Mouse (Mus musculus): Measurements from ENCODE around the gene Arhgdib. TPM values are rescaled to one million over a fixed set of nuclear protein-coding genes. Genes with fewer than 3 reads are reported as not detected.
A peak's percentile ranks its signal among the peaks of the same experiment; 100 is the strongest.

The Arhgdib gene
- polyA plus RNA-seq, 1 experiment from 2014 or later = 152 TPM

- 26% methylated on average over 9 of the region's 9 CpGs for WGBS
- H3K4me1 ChIP-seq (ENCODE audit: control insufficient read depth, insufficient read depth, low read length) = peaks cover 11% of the 10 kb centered on the region
- peak; percentile 80 for ATAC-seq (replicated peaks; ENCODE audit: extremely low read depth, insufficient read depth, low FRiP score)
Measured at GRCm38 (mm10) chr6:136875670-136876069, 66.0 kb downstream of the Arhgdib start, which contains the start of gene Mgp. Mgp (minus strand) TSS chr6:136875823.

GRCm38 (mm10) chr6:136874599-136874998 is 67.1 kb downstream of the Arhgdib start:
- Histone ChIP-seq H3K27ac (ENCODE audit: low read length) (peak overlapping the region; percentile 71), H3K27me3 (ENCODE audit: control insufficient read depth, insufficient read depth, low read length) (no peaks in the 10 kb centered on the region), H3K4me3 (ENCODE audit: low read length) (peak overlapping the region; percentile 47), H3K4me2 (ENCODE audit: low read depth, low read length) (peak overlapping the region; percentile 57), H3K36me3 (ENCODE audit: control insufficient read depth, insufficient read depth) (peaks cover 9% of the 10 kb centered on the region), H3K4me1 (ENCODE audit: control insufficient read depth, insufficient read depth, low read length) (peaks cover 11% of the 10 kb centered on the region), H3K9ac (ENCODE audit: low read length) (peak overlapping the region; percentile 66), H3K9me3 (replicated peaks; ENCODE audit: control insufficient read depth, low read length) (no peaks in the 10 kb centered on the region)
- ATAC-seq (replicated peaks; ENCODE audit: extremely low read depth, insufficient read depth, low FRiP score) = peak; percentile 70
- WGBS = 15% methylated on average over 8 of the region's 8 CpGs

More at GRCm38 (mm10) chr6:136875670-136876069, 66.0 kb downstream of the Arhgdib start, which contains the start of gene Mgp:
- peaks cover 9% of the 10 kb centered on the region for H3K36me3 ChIP-seq (ENCODE audit: control insufficient read depth, insufficient read depth)
- peak within 1 kb of the TSS; percentile 90 for H3K27ac ChIP-seq (ENCODE audit: low read length)
- peak within 1 kb of the TSS; percentile 62 for H3K4me2 ChIP-seq (ENCODE audit: low read depth, low read length)
- no peaks in the 10 kb centered on the region for H3K27me3 ChIP-seq (ENCODE audit: control insufficient read depth, insufficient read depth, low read length)
- peak within 1 kb of the TSS; percentile 72 for H3K9ac ChIP-seq (ENCODE audit: low read length)
- H3K9me3 ChIP-seq (replicated peaks; ENCODE audit: control insufficient read depth, low read length) = no peaks in the 10 kb centered on the region
- H3K4me3 ChIP-seq (ENCODE audit: low read length) = peak within 1 kb of the TSS; percentile 56

Other genes starting within 250 kb of the Arhgdib start
- 0.05 and 0.11 TPM in 2 replicates for gene Gucy2c, start 160.1 kb downstream of the Arhgdib start, polyA plus RNA-seq (2015; fragmentation: Nextera tagmentation; extraction: Ambion mirVana)
- 0.16 and 0.20 TPM in 2 replicates for gene Hist4h4, start 137.5 kb downstream of the Arhgdib start, polyA plus RNA-seq (2015; fragmentation: Nextera tagmentation; extraction: Ambion mirVana)
- 79.2 and 90.0 TPM in 2 replicates for gene H2afj, start 133.7 kb downstream of the Arhgdib start, polyA plus RNA-seq (2015; fragmentation: Nextera tagmentation; extraction: Ambion mirVana)
- 0.99 and 2.5 TPM in 2 replicates for gene BC049715, start 114.3 kb downstream of the Arhgdib start, polyA plus RNA-seq (2015; fragmentation: Nextera tagmentation; extraction: Ambion mirVana)
- gene Wbp11, start 113.7 kb downstream of the Arhgdib start, polyA plus RNA-seq (2015; fragmentation: Nextera tagmentation; extraction: Ambion mirVana) = 64.5 and 77.7 TPM in 2 replicates
- not detected in 2 replicates for gene Smco3, start 106.4 kb downstream of the Arhgdib start, polyA plus RNA-seq (2015; fragmentation: Nextera tagmentation; extraction: Ambion mirVana)
- 11.6 and 13.6 TPM in 2 replicates for gene Art4, start 84.2 kb downstream of the Arhgdib start, polyA plus RNA-seq (2015; fragmentation: Nextera tagmentation; extraction: Ambion mirVana)
- gene Mgp, start 66.1 kb downstream of the Arhgdib start, polyA plus RNA-seq (2015; fragmentation: Nextera tagmentation; extraction: Ambion mirVana) = 570 and 632 TPM in 2 replicates
- 0.70 and 0.96 TPM in 2 replicates for gene Erp27, start 19.7 kb downstream of the Arhgdib start, polyA plus RNA-seq (2015; fragmentation: Nextera tagmentation; extraction: Ambion mirVana)
- gene Pde6h, start 18.1 kb downstream of the Arhgdib start, polyA plus RNA-seq (2015; fragmentation: Nextera tagmentation; extraction: Ambion mirVana) = 0.38 and 0.62 TPM in 2 replicates
- 4.9 and 5.5 TPM in 2 replicates for gene Rerg, start 228.6 kb upstream of the Arhgdib start, polyA plus RNA-seq (2015; fragmentation: Nextera tagmentation; extraction: Ambion mirVana)

Measured in heart, embryonic 16.5 days (tissue).